Mouse (Mus musculus) splenic B cell, adult 2 months (primary cell): Measurements from ENCODE around the gene Creld2.

Experiments
- DNase-seq: peaks from one replicate; pipeline ENCODE4 v3.0.0-alpha.2; 2011; ENCODE audit warnings: low read depth, low spot score
- H3K27me3 ChIP-seq: 2 replicates; pipeline ENCODE4 v1.6.1; 2012; ENCODE audit warnings: mild to moderate bottlenecking, low read length, moderate library complexity, mixed read lengths; ENCODE audit not compliant: control insufficient read depth, poor library complexity, insufficient read depth, severe bottlenecking
- H3K36me3 ChIP-seq: 2 replicates; pipeline ENCODE4 v1.6.1; 2012; ENCODE audit warnings: mild to moderate bottlenecking, low read length, moderate library complexity, mixed read lengths; ENCODE audit not compliant: control insufficient read depth, poor library complexity, insufficient read depth, severe bottlenecking

Gene Creld2

DNA sequence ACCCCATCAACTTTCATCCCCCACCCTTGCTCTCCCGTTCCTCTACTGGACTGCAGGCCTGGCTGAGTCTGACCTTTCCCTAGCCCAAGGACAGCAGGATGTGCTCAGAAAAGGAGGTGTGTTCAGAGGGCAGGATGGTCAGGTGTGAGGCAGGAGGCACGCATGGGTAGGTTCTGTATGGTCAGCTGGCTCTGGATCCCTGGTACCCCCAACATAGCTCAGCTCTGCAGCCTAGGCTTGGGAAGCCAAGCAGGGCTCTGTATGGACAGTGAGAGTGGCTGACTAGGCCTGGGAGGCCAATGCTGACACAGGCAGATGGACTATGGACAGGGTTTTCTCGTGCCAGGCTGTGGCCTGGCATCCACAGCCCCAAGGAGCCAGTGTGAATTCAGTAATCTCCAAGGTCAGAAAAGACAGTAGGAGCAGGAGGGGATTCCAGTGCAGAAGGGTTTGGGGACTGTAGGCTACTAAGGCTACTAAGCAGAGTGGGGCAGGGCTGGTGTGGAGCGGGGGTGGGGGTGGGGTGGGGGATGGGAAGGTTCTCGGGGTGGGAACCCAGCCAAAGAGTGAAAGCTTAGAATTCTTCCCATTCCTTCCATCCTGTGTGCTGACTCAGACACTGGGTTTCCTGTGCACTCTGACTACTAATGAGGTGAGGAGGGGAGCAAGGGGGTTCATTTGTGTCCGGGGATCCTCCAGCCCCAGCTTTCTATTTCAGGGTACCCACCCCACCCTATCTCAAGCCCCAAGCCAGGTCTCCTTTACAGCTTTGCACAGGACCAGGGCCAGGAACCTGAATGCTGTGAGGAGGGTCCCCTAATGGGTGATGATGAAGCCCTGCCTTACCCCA is 34.9 kb downstream of the Creld2 start:
- no peaks in the 10 kb centered on the region for H3K27me3 ChIP-seq
- H3K36me3 ChIP-seq: no peaks in the 10 kb centered on the region
- no peak for DNase-seq

DNA sequence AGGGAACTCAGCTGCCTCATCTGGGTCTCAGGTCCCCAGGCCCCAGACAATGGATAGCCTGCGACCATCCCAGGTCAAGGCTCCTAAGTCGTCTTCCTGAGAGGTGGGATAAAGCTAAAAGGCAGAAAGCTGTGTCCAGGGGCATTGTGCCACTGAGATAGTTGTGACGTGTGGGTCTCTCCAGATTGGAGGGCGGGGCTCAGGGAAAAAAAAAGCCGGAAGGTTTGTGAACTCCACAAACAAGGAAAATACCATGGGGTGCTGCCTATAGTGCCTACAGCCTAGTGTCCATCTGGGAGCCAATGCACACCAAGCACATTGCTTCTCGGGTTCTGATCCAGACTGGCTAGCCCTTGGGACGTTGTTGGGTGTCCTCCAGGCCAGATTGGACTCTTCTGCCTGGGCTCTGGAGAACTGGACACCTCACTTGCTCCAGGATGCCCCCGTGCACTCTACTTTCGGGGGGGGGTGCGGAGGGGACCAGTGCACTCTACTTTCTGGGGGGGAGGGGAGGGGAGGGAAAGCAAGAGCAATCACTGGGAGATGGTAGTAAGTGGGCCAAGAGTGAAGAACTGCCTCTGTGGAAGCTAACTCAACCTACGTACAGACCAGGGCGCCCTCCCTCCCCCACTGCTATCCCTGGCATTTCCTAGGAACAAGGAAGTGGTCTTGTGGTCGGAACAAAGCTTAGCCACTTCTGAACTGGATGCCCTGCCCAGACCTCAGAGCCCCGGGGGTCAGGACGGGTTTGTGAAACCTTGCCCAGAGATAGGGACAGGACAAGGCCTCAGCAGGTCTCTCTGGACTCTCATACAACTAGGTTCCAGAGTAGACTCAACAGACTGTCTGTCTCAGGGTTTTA is 35.8 kb downstream of the Creld2 start:
- no peak for DNase-seq
- Histone ChIP-seq H3K27me3 (no peaks in the 10 kb centered on the region), H3K36me3 (no peaks in the 10 kb centered on the region)

DNA sequence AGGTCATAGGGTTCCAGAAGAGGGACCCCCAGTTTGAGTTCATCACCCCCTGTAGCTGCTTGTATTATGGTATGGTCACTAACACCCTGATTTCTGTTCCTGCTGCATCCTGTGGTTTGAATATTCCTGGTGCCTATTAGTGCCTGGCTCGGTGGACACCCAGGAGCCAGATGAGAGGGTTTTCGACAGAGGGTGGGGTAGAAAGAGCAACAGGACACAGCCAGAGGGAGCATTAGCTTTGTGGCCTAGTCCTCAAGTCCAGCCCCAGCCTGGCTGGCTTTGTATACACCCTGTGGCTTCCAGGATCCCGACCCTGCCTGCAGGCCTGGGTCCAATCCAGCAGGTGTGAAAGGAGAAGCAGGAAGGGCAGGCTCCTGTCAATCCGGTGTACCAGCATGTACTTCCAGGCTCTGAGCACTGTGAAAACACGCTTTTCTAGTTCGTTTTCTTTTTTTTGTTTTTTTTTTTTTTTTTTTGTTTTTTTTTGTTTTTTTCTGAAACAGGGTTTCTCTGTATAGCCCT is 36.5 kb downstream of the Creld2 start:
- no peak for DNase-seq
- no peaks in the 10 kb centered on the region for H3K27me3 ChIP-seq
- H3K36me3 ChIP-seq: no peaks in the 10 kb centered on the region

DNA sequence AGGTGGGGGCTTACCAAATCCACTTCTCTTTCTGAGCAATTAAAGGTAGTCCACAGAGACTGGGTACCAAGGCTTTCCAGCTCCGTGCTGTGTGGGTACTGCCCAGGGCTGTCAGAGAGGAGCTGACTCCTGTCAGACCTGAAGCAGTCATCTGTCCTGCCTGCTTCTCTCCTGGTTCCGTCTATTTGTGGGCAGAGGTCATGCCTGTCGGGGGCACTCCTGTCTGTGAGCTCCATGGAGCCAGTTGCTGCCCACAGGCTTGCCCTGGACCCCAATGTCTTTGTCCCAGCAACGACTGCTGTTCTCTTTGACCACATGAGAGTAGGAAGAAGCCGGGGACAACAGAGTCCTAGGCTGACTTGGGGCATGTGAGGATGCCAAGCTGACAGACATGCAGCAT is 37.2 kb downstream of the Creld2 start:
- H3K36me3 ChIP-seq: no peaks in the 10 kb centered on the region
- H3K27me3 ChIP-seq: no peaks in the 10 kb centered on the region
- no peak for DNase-seq

- Histone ChIP-seq H3K27me3 (no peaks in the 10 kb centered on the region), H3K36me3 (no peaks in the 10 kb centered on the region)
- DNase-seq: no peak
Observed at GRCm38 (mm10) chr15:88857361-88857760, 37.9 kb downstream of the Creld2 start.

DNA sequence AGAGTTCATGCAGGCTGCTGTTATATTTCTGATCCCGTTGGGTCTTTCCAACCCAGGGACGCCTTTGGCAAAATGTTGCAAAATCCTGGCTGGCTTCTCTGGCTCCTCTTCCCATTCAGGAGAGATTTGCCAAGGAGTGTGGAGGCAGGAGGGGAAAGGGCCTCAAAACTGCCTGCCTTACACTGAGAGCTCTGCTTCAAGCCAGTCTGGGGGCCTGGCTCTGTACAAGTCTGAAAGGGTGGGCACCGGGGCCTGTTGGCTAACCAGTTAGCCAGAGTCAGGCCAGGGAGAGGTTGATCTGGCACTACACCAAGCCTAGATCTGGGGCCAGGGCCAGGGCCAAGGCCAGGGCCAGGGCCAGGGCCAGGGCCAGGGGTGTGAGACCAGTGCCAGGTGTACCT is 38.7 kb downstream of the Creld2 start:
- Histone ChIP-seq H3K27me3 (no peaks in the 10 kb centered on the region), H3K36me3 (no peaks in the 10 kb centered on the region)
- DNase-seq: no peak

DNA sequence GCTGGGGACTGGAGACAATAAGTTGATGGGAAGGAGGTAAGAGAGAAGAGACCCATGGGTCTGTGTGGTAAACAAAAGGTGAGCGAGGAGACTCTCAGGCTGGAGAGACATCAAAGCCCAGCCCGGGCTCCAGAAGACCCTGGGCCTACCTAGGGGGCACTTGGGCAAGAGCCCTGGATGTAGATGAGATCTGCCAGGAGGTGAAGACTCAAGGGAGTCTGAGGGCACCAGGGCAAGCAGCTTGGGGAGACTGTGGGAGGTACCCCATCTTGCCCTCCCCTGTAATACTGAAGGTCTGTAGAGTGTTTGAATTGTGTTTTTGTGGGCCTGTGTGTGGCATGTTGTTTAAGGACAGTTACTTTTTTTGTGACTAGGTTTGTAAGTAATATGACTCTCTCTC is 39.3 kb downstream of the Creld2 start:
- no peaks in the 10 kb centered on the region for H3K27me3 ChIP-seq
- DNase-seq: no peak
- no peaks in the 10 kb centered on the region for H3K36me3 ChIP-seq

DNA sequence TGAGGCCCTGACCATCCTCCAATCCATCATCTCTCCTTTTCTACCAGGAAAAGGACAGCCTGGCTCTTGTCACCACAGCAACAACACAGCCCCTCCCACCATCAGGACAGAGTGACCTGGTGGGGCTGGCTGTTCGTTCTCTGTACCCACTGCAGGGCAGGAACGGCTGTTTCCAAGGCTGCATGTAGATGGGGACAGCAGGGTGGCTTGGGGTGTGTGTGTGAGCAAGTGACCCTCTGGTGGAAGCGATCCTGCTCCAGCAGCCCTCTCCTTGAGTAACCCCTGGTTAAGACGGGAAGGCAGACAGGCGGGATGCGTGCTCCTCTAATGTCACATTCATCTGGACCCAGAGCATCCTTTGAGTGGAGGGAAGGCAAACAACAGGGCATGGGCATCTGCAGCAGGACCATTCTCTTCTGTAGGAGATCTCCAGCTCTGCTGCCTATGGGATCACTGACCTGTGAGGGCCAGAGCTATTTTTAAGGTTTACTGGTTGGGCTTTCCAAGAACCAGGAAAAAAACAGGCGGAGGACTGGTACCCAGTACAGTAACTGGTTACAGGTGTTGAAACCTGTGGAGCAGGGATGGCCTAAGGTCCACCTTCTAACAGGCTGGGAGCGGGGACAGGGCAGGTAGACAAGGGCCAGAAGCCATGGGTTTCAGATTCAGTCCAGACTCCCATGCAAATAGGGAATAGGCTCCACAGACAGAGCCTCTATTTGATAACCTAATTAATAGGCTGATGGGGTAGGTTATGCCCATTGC is 39.9 kb downstream of the Creld2 start:
- no peak for DNase-seq
- H3K27me3 ChIP-seq: no peaks in the 10 kb centered on the region
- H3K36me3 ChIP-seq: no peaks in the 10 kb centered on the region

DNA sequence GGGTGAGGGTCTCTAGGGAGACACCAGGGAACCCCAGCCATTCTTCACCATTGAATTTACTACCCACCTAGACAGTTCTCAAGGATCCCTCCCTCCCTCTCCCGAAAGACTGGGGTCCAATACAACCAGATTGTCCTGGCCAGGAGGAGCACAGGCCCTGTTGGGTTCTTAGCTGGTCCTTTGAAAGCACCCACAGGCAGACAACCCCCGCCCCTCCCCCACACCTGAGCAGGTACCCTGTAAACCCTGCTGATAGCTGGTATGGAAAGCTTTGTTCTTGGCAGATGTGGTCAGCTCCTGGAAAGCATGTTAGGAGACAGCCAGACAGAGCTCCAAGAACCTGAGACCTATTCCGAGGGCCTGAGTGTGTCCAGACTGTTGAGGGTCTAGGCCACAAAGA is 41.3 kb downstream of the Creld2 start:
- Histone ChIP-seq H3K36me3 (no peaks in the 10 kb centered on the region; the same call in 1 of the 2 replicates), H3K27me3 (no peaks in the 10 kb centered on the region)
- no peak for DNase-seq

GRCm38 (mm10) chr15:88861772-88862622 is 42.6 kb downstream of the Creld2 start, which contains the start of gene Pim3:
Gene Pim3 (plus strand): TSS chr15:88862186.
- H3K36me3 ChIP-seq: no peaks in the 10 kb centered on the region; the same call in 1 of the 2 replicates
- DNase-seq: peak; percentile 98

GRCm38 (mm10) chr15:88862881-88863694 is 43.6 kb downstream of the Creld2 start:
- DNase-seq: no peak
- Histone ChIP-seq H3K27me3 (no peaks in the 10 kb centered on the region), H3K36me3 (no peaks in the 10 kb centered on the region; the same call in 1 of the 2 replicates)

More at GRCm38 (mm10) chr15:88861772-88862622, 42.6 kb downstream of the Creld2 start, which contains the start of gene Pim3:
- H3K27me3 ChIP-seq: no peaks in the 10 kb centered on the region

- Histone ChIP-seq H3K27me3 (no peaks in the 10 kb centered on the region), H3K36me3 (no peaks in the 10 kb centered on the region; the same call in 1 of the 2 replicates)
- DNase-seq: peak; percentile 78
Observed at GRCm38 (mm10) chr15:88863695-88864231, 44.3 kb downstream of the Creld2 start.
